Mouse (Mus musculus): Measurements from ENCODE around the gene Lgals9.

DNA sequence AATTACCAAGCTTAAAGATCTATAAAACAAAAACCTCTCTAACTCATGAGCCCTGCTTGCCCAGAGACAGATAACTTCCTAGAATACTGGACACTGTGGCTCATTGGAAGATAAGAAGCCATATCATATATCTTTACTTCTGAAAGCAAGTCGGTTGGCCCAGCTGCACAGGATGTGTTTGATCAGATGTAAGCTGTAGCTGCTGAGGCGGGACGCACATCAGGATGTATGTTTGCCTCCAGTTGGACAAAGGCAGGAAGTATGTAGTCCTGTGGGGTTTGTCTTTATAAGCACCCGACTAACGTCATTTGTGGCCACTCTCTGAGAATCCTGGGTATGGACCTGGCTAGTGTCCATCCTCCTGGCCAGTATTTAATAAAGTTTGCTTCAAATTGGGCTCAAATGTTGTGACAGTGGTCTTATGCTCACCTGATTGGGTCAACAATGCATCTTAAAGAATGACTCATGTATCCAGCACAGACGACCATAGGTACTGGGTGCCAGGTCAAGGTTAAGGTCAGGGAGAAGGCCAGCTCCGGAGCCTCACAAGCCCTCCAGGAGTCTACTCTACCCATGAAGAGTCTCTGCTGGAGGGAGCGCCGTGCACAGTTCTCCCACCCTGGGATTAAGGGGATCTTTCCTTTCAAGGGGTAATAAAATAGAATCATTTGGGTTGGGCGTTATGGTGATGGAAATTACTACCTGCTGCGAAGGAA, 18.5 kb upstream of the Lgals9 start:
- no peak for TF ChIP-seq POLR2A (IDR thresholded peaks at IDR 0.05; ENCODE audit: insufficient read depth, low read length)
- no peak for TF ChIP-seq CTCF (IDR thresholded peaks at IDR 0.05; ENCODE audit: low read depth, low read length)

Measured in ES-Bruce4 (cell line).